Mouse (Mus musculus) forebrain, embryonic 14.5 days (tissue): ENCODE measurements at regions not wholly inside any gene's neighbourhood (a gene's known extent, or its start where the extent isn't known, plus 50 kb on each side); places are given as distances from the start of the nearest gene placed in this dataset.
A peak's percentile ranks its signal among the peaks of the same experiment; 100 is the strongest.

ENCODE experiments used
- ATAC-seq: fragments of 200-750 bp; cut with Nextera tagmentation; 2 replicates; pipeline ENCODE4 v1.8.0; 2017; ENCODE audit warnings: mild to moderate bottlenecking, moderate library complexity
- DNase-seq: peaks from one replicate; pipeline ENCODE4 v3.0.0-alpha.2; 2015; ENCODE audit warnings: low spot score
- H3K27ac ChIP-seq: fragments of 300-500 bp; sonication (generic); 2 replicates; pipeline ENCODE4 v1.5.1; 2014; ENCODE audit warnings: low read depth, mild to moderate bottlenecking, control low read depth, low read length, moderate library complexity
- H3K27me3 ChIP-seq: fragments of 300-500 bp; sonication (generic); replicated peaks from 2 replicates; pipeline ENCODE4 v1.6.1; 2014; ENCODE audit warnings: low read length, control low read depth, mixed read lengths; ENCODE audit not compliant: control insufficient read depth, insufficient read depth
- H3K36me3 ChIP-seq: fragments of 300-500 bp; sonication (generic); 2 replicates; pipeline ENCODE4 v1.6.1; 2014; ENCODE audit warnings: low read length, control low read depth; ENCODE audit not compliant: control insufficient read depth, insufficient read depth
- H3K4me1 ChIP-seq: fragments of 300-500 bp; sonication (generic); 2 replicates; pipeline ENCODE4 v1.6.1; 2014; ENCODE audit warnings: antibody characterized with exemption, low read length, control low read depth; ENCODE audit not compliant: control insufficient read depth, insufficient read depth
- H3K4me2 ChIP-seq: fragments of 300-500 bp; sonication (generic); 2 replicates; pipeline ENCODE4 v1.6.1; 2014; ENCODE audit warnings: mild to moderate bottlenecking, control low read depth, low read length
- H3K4me3 ChIP-seq: fragments of 300-500 bp; sonication (generic); 2 replicates; pipeline ENCODE4 v1.5.1; 2014; ENCODE audit warnings: low read depth, low read length, control low read depth
- H3K9ac ChIP-seq: fragments of 300-500 bp; sonication (generic); 2 replicates; pipeline ENCODE4 v1.6.1; 2014; ENCODE audit warnings: mild to moderate bottlenecking, low read length, control low read depth, moderate library complexity
- H3K9me3 ChIP-seq: fragments of 300-500 bp; sonication (generic); replicated peaks from 2 replicates; pipeline ENCODE4 v1.6.1; 2016; ENCODE audit warnings: low read length, control low read depth, mixed read lengths; ENCODE audit not compliant: control insufficient read depth
- WGBS: fragments of 180-500 bp; shearing (Covaris S2); extraction: QIAGEN DNeasy Blood & Tissue Kit; methylation state at CpG from one replicate; pipeline ENCODE4 v1.1.7; 2014; 5-methylcytosine and 5-hydroxymethylcytosine counted together

GRCm38 (mm10) chr7:113621316-113621715 is 107.7 kb downstream of the Far1 start:
- H3K9me3 ChIP-seq, result no peaks in the 10 kb centered on the region
- no peak overlapping the region for H3K9ac ChIP-seq
- no peak overlapping the region for H3K27ac ChIP-seq
- 64% methylated on average over 8 of the region's 8 CpGs for WGBS
- ATAC-seq (no peak), DNase-seq (no peak)
- no peaks in the 10 kb centered on the region for H3K27me3 ChIP-seq
- H3K36me3 ChIP-seq, result no peaks in the 10 kb centered on the region
- H3K4me2 ChIP-seq, result no peak overlapping the region
- no peaks in the 10 kb centered on the region for H3K4me1 ChIP-seq
- H3K4me3 ChIP-seq, result no peak overlapping the region

GRCm38 (mm10) chr7:113621898-113622510 is 108.4 kb downstream of the Far1 start:
- Histone ChIP-seq H3K4me2 (no peak overlapping the region), H3K9ac (no peak overlapping the region), H3K27ac (no peak overlapping the region), H3K36me3 (no peaks in the 10 kb centered on the region), H3K9me3 (no peaks in the 10 kb centered on the region), H3K4me1 (no peaks in the 10 kb centered on the region), H3K4me3 (no peak overlapping the region), H3K27me3 (no peaks in the 10 kb centered on the region)
- DNase-seq (no peak), ATAC-seq (no peak)
- 80% methylated on average over 13 of the region's 13 CpGs for WGBS

- no peak overlapping the region for H3K27ac ChIP-seq
- no peak overlapping the region for H3K4me3 ChIP-seq
- ATAC-seq, result no peak
- 67% methylated on average over 4 of the region's 4 CpGs for WGBS
- H3K4me1 ChIP-seq, result no peaks in the 10 kb centered on the region
- H3K9ac ChIP-seq, result no peak overlapping the region
- no peak for DNase-seq
- H3K4me2 ChIP-seq, result no peak overlapping the region
- no peaks in the 10 kb centered on the region for H3K36me3 ChIP-seq
- no peaks in the 10 kb centered on the region for H3K27me3 ChIP-seq
- H3K9me3 ChIP-seq, result no peaks in the 10 kb centered on the region
Measured at GRCm38 (mm10) chr7:113623296-113623695, 109.7 kb downstream of the Far1 start.

GRCm38 (mm10) chr7:113623962-113624361 is 110.3 kb downstream of the Far1 start:
- Histone ChIP-seq H3K27me3 (no peaks in the 10 kb centered on the region), H3K4me3 (no peak overlapping the region), H3K36me3 (no peaks in the 10 kb centered on the region), H3K4me1 (no peaks in the 10 kb centered on the region), H3K27ac (no peak overlapping the region), H3K4me2 (no peak overlapping the region), H3K9ac (no peak overlapping the region), H3K9me3 (no peaks in the 10 kb centered on the region)
- 91% methylated on average over 6 of the region's 6 CpGs for WGBS
- no peak for ATAC-seq
- no peak for DNase-seq

- Histone ChIP-seq H3K27me3 (no peaks in the 10 kb centered on the region), H3K9ac (no peak overlapping the region), H3K4me2 (no peak overlapping the region), H3K4me3 (no peak overlapping the region), H3K27ac (no peak overlapping the region), H3K9me3 (no peaks in the 10 kb centered on the region), H3K36me3 (no peaks in the 10 kb centered on the region), H3K4me1 (no peaks in the 10 kb centered on the region)
- no peak for ATAC-seq
- DNase-seq, result no peak
Measured at GRCm38 (mm10) chr7:113626734-113627133, 113.1 kb downstream of the Far1 start.

GRCm38 (mm10) chr7:113637011-113637600 is 123.5 kb downstream of the Far1 start:
- ATAC-seq (no peak), DNase-seq (no peak)
- H3K27ac ChIP-seq, result no peak overlapping the region
- H3K4me2 ChIP-seq, result no peak overlapping the region
- H3K9ac ChIP-seq, result no peak overlapping the region
- H3K4me3 ChIP-seq, result no peak overlapping the region
- H3K4me1 ChIP-seq, result no peaks in the 10 kb centered on the region
- 88% methylated on average over 4 of the region's 4 CpGs for WGBS
- H3K36me3 ChIP-seq, result no peaks in the 10 kb centered on the region
- no peaks in the 10 kb centered on the region for H3K9me3 ChIP-seq
- no peaks in the 10 kb centered on the region for H3K27me3 ChIP-seq

- 44% methylated on average over 6 of the region's 6 CpGs for WGBS
- no peak overlapping the region for H3K9ac ChIP-seq
- no peak overlapping the region for H3K27ac ChIP-seq
Measured at GRCm38 (mm10) chr7:113638098-113638497, 124.5 kb downstream of the Far1 start.

GRCm38 (mm10) chr7:113642540-113642939 is 123.3 kb upstream of the Spon1 start:
- Histone ChIP-seq H3K27ac (no peak overlapping the region), H3K9ac (no peak overlapping the region), H3K4me3 (no peak overlapping the region), H3K4me1 (no peaks in the 10 kb centered on the region), H3K4me2 (no peak overlapping the region), H3K36me3 (no peaks in the 10 kb centered on the region), H3K9me3 (no peaks in the 10 kb centered on the region), H3K27me3 (no peaks in the 10 kb centered on the region)
- WGBS, result 39% methylated on average over 7 of the region's 7 CpGs
- no peak for ATAC-seq
- DNase-seq, result peak; percentile 39

More at GRCm38 (mm10) chr7:113638098-113638497, 124.5 kb downstream of the Far1 start:
- H3K4me1 ChIP-seq, result no peaks in the 10 kb centered on the region
- no peaks in the 10 kb centered on the region for H3K36me3 ChIP-seq
- DNase-seq (peak; percentile 63), ATAC-seq (peak; percentile 79)
- no peaks in the 10 kb centered on the region for H3K9me3 ChIP-seq
- no peaks in the 10 kb centered on the region for H3K27me3 ChIP-seq
- H3K4me3 ChIP-seq, result no peak overlapping the region
- no peak overlapping the region for H3K4me2 ChIP-seq

GRCm38 (mm10) chr7:113650631-113651030 is 115.2 kb upstream of the Spon1 start:
- no peak for DNase-seq
- WGBS, result 52% methylated on average over 2 of the region's 2 CpGs
- Histone ChIP-seq H3K36me3 (no peaks in the 10 kb centered on the region), H3K4me1 (no peaks in the 10 kb centered on the region), H3K4me3 (no peak overlapping the region), H3K27ac (no peak overlapping the region), H3K9ac (no peak overlapping the region), H3K4me2 (no peak overlapping the region), H3K27me3 (no peaks in the 10 kb centered on the region), H3K9me3 (no peaks in the 10 kb centered on the region)
- ATAC-seq, result no peak
